Mouse (Mus musculus) liver, embryonic 13.5 days (tissue): ENCODE measurements at regions not wholly inside any gene's neighbourhood (a gene's known extent, or its start where the extent isn't known, plus 50 kb on each side); places are given as distances from the start of the nearest gene placed in this dataset.
"Not testable (repeated sequence)": the region's sequence is repeated elsewhere in the genome, so short reads cannot be mapped to it uniquely, and the experiment has no call there.

Source experiments
- ATAC-seq: fragments of 200-750 bp; cut with Nextera tagmentation; 2 replicates; pipeline ENCODE4 v1.8.0; 2017; ENCODE audit warnings: low read depth, mild to moderate bottlenecking, moderate number of reproducible peaks, moderate library complexity
- DNase-seq: peaks from one replicate; pipeline ENCODE4 v3.0.0; 2022
- H3K27ac ChIP-seq: fragments of 300-500 bp; sonication (generic); 2 replicates; pipeline ENCODE4 v1.5.1; 2015; ENCODE audit warnings: moderate library complexity, mild to moderate bottlenecking, inconsistent platforms
- H3K27me3 ChIP-seq: fragments of 300-500 bp; sonication (generic); 2 replicates; pipeline ENCODE4 v1.6.1; 2015; ENCODE audit warnings: mild to moderate bottlenecking, inconsistent platforms
- H3K36me3 ChIP-seq: fragments of 300-500 bp; sonication (generic); 2 replicates; pipeline ENCODE4 v1.6.1; 2015; ENCODE audit warnings: mild to moderate bottlenecking, inconsistent platforms
- H3K4me1 ChIP-seq: fragments of 300-500 bp; sonication (generic); replicated peaks from 2 replicates; pipeline ENCODE4 v1.6.1; 2015; ENCODE audit warnings: inconsistent platforms
- H3K4me2 ChIP-seq: fragments of 300-500 bp; sonication (generic); 2 replicates; pipeline ENCODE4 v1.6.1; 2015; ENCODE audit warnings: inconsistent platforms, mild to moderate bottlenecking, moderate library complexity
- H3K4me3 ChIP-seq: fragments of 300-500 bp; sonication (generic); replicated peaks from 2 replicates; pipeline ENCODE4 v1.5.1; 2015; ENCODE audit warnings: mild to moderate bottlenecking, inconsistent platforms
- H3K9ac ChIP-seq: fragments of 300-500 bp; sonication (generic); 2 replicates; pipeline ENCODE4 v1.6.1; 2015; ENCODE audit warnings: mild to moderate bottlenecking, inconsistent platforms
- H3K9me3 ChIP-seq: fragments of 300-500 bp; sonication (generic); replicated peaks from 2 replicates; pipeline ENCODE4 v1.6.1; 2016; ENCODE audit warnings: inconsistent platforms
- WGBS: fragments of 180-500 bp; shearing (Covaris S2); methylation state at CpG from one replicate; pipeline ENCODE4 v1.1.7; 2015; ENCODE audit not compliant: insufficient replicate concordance; 5-methylcytosine and 5-hydroxymethylcytosine counted together

DNA sequence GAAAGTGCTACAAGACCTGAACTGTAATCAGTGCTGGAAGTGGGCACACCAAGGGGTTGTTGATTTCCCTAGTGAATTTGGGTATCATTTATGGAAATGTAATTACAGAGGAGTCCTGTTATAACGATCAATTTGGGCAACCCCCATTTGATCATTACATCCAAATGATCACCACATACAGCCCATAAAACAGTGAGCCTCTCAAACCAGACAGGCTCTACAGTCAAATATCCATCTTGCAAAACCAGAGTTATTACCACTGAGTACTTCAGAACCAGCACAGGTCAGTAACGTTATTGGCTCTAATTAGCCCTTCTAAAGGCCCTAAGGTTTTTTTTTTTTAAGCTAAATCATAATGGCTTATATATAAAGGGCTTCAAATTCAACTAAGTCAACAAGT is 934.4 kb downstream of the Ttll7 start:
- no peak overlapping the region for H3K4me3 ChIP-seq
- no peaks in the 10 kb centered on the region for H3K4me1 ChIP-seq
- DNase-seq (no peak), ATAC-seq (no peak)
- H3K4me2 ChIP-seq = no peak overlapping the region
- no peak overlapping the region for H3K27ac ChIP-seq
- H3K9me3 ChIP-seq = no peaks in the 10 kb centered on the region
- WGBS = 62% methylated on average over 2 of the region's 2 CpGs
- no peak overlapping the region for H3K9ac ChIP-seq
- H3K36me3 ChIP-seq = no peaks in the 10 kb centered on the region
- no peaks in the 10 kb centered on the region for H3K27me3 ChIP-seq

DNA sequence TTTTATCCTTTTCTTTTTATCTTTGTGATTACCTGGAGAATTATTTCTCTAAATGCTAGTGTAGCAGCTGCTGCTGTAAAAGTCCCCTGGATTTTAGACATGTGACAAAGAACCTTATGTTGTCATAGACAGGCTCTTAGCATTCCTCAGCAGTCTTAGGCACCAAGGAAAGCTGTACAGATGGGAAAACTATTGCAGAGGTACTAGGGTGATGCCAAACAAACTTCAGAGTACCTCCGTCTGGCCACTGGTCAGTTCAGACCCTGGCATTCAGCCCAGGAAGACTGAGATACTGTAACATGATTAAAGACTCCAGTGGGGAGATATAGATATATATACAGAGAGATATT is 898.6 kb downstream of the Ttll7 start:
- H3K4me2 ChIP-seq = no peak overlapping the region
- H3K4me1 ChIP-seq = no peaks in the 10 kb centered on the region
- 0 out of 2 replicates have a peak, but pooled peaks cover 4% of the 10 kb centered on the region for H3K9me3 ChIP-seq
- H3K27me3 ChIP-seq = no peaks in the 10 kb centered on the region
- DNase-seq = no peak
- H3K27ac ChIP-seq = no peak overlapping the region
- no peak for ATAC-seq
- WGBS = 64% methylated on average over 1 of the region's 1 CpGs
- no peaks in the 10 kb centered on the region for H3K36me3 ChIP-seq
- no peak overlapping the region for H3K9ac ChIP-seq
- H3K4me3 ChIP-seq = no peak overlapping the region

DNA sequence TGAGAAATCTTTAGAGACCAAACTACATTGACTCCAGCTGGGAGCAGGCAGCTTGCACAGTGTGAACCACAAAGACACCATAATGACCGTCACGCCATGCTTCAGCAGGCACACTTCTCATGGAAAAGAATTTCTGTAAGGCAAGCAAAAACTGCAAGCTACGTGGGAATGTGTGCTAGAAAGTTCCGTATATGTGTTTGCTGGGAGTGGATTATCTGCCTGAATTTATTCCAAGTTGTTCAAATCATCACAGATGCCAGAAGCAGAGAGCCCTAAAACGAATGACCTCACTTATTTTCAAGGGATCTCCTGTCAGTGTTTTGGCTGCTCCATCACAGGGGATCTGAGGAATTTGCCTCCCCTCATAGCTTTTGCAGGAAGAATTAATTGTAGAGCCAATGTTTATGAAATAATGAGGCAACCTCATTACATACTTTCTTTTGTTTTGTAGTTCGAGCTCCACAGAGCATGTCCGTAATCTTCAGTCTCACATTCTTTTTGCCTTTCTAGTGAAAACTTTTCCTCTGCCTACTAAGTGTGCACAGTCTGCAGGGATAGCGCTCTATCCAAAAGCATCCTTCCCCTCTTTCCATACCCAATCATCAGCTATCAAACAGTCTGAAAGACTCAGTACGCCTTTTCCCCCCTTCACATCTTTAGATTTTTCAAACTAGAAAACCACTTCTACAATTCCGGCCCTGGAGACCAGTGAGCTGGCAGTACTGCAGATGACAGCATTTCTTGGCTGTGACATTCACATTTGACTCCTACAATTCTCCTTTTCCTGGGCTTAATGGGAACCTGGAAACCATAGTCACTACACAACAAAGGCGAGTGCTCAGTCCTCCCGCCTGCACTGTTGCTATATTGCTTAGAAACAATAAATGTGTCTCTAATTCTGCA is 898.0 kb downstream of the Ttll7 start:
- H3K36me3 ChIP-seq = no peaks in the 10 kb centered on the region
- no peak overlapping the region for H3K9ac ChIP-seq
- H3K9me3 ChIP-seq = 0 out of 2 replicates have a peak, but pooled peaks cover 4% of the 10 kb centered on the region
- H3K4me1 ChIP-seq = no peaks in the 10 kb centered on the region
- no peak overlapping the region for H3K27ac ChIP-seq
- WGBS = 70% methylated on average over 12 of the region's 12 CpGs
- DNase-seq = no peak
- no peaks in the 10 kb centered on the region for H3K27me3 ChIP-seq
- H3K4me3 ChIP-seq = no peak overlapping the region
- ATAC-seq = no peak
- no peak overlapping the region for H3K4me2 ChIP-seq

DNA sequence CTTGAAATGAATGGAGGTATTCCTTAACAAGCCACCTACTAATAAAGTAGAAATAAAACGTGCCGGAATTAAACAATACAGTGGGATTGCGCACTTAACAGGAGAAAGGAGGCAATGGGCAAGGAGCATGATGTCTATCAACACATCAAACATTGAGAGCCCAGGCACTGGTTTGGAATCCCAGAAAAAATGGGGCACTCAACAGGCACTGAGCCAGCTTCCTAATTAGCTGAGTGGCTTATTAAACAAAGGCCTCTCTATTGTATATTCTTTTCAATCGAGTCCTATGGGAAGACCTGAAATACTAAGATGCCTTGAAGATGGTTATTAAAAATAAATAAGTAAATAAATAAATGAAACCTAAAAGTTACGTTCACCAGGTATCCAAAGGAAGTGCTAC is 897.3 kb downstream of the Ttll7 start:
- no peak for ATAC-seq
- no peak for DNase-seq
- 0 out of 2 replicates have a peak, but pooled peaks cover 4% of the 10 kb centered on the region for H3K9me3 ChIP-seq
- H3K27me3 ChIP-seq = no peaks in the 10 kb centered on the region
- H3K4me1 ChIP-seq = no peaks in the 10 kb centered on the region
- H3K9ac ChIP-seq = no peak overlapping the region
- no peak overlapping the region for H3K27ac ChIP-seq
- no peak overlapping the region for H3K4me3 ChIP-seq
- no peak overlapping the region for H3K4me2 ChIP-seq
- no peaks in the 10 kb centered on the region for H3K36me3 ChIP-seq
- WGBS = 71% methylated on average over 5 of the region's 5 CpGs

DNA sequence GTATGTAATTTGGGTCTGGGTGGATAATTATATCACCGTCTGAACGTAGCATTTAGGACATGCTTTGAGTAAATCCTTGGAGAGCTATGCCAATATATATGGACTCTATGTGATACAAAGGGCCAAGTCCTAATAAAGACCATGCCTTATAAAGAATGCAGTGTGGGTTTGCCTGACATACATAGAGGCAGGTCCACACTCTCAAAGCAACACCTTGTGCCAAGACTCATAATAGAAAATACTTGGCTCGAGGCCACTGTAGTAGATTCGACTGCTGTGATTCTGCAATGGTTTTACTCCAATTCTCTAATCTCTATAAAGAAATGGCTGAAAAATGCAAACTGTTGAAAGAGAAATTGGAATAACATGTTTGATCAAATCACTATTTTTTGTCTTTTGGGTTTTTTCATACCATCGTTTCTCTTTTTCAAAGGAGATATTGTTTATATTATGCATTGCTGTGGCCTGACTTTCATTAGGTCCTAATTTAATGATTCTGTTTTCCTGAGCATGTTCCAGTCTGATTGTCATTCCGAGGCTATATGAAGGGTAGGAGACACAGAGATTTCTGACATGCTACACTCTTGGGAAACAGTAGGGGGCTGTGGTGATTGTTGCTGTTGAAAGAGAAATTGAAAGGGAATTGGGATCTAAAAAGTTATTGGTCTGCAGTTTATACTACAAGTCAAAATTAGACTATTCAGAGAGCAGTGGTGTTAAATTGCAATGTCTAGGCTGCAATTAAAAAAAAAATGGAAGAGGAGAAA is 884.7 kb downstream of the Ttll7 start:
- no peaks in the 10 kb centered on the region for H3K27me3 ChIP-seq
- no peaks in the 10 kb centered on the region for H3K9me3 ChIP-seq
- no peaks in the 10 kb centered on the region for H3K36me3 ChIP-seq
- H3K4me3 ChIP-seq = no peak overlapping the region
- ATAC-seq (no peak), DNase-seq (no peak)
- H3K4me1 ChIP-seq = no peaks in the 10 kb centered on the region
- H3K9ac ChIP-seq = no peak overlapping the region
- H3K4me2 ChIP-seq = no peak overlapping the region
- no peak overlapping the region for H3K27ac ChIP-seq
- WGBS = 73% methylated on average over 6 of the region's 6 CpGs

DNA sequence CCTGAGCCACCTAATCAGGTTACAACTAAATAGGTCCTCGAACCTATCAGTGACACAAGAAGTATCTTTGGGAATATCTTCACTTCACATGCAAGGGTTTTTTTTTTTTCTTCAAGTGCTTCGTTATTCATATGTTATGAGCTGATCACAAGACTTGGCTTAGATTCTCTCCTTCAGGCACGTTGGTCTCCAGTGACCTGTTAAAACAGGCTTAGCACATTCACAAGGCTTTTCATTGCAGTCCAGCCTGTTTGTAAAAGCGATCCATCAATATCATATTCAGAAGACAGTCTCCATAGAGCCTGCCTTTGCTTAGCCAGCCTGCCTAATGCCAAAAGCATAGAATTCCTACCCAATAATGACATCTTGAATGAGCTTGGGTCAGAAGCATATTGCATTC is 864.2 kb downstream of the Ttll7 start:
- H3K4me3 ChIP-seq = no peak overlapping the region
- H3K27ac ChIP-seq = no peak overlapping the region
- 48% methylated on average over 4 of the region's 4 CpGs for WGBS
- no peak overlapping the region for H3K4me2 ChIP-seq
- no peaks in the 10 kb centered on the region for H3K4me1 ChIP-seq
- no peaks in the 10 kb centered on the region for H3K27me3 ChIP-seq
- no peaks in the 10 kb centered on the region for H3K36me3 ChIP-seq
- H3K9ac ChIP-seq = no peak overlapping the region
- ATAC-seq (no peak), DNase-seq (no peak)
- H3K9me3 ChIP-seq = no peaks in the 10 kb centered on the region

DNA sequence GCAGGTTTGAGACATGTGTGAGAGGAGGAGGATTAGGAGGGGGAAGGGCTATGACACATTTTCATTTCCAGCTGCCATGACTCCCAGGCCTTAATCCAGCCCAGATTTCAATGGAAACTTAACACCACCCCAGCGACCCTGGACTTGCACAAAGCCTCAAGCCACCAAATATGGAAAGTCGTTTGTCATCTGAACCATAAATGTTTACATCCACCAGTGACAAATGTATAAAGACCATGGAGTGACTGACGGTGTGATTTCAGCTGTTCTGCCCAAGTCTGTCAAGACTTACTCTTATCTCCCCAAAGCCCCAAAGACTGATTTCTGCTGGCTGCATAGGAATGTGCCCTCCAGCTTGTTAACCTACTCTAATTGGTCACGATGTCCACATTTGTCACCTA is 855.2 kb downstream of the Ttll7 start:
- 48% methylated on average over 4 of the region's 4 CpGs for WGBS
- no peak overlapping the region for H3K4me2 ChIP-seq
- H3K27me3 ChIP-seq = no peaks in the 10 kb centered on the region
- no peaks in the 10 kb centered on the region for H3K9me3 ChIP-seq
- ATAC-seq (no peak), DNase-seq (no peak)
- H3K4me3 ChIP-seq = no peak overlapping the region
- no peaks in the 10 kb centered on the region for H3K36me3 ChIP-seq
- H3K9ac ChIP-seq = no peak overlapping the region
- H3K4me1 ChIP-seq = no peaks in the 10 kb centered on the region
- no peak overlapping the region for H3K27ac ChIP-seq

DNA sequence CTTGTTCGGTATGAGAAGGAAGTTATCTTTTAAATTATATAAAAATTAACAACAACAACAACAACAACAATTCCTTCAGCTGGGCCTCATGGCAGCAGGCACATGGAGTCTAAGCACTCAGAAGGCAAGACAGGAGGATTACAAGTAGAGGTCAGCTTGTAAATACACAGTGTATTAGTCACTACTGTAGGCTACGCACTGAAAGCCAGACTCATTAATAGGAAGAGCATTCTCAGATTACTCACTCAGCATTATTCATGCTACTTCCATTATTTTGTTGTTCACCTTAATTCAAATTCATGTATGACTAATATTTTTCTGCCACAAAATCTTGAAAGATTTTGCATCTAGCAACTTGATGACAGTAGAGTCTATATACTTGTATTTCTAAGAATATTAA is 831.6 kb downstream of the Ttll7 start:
- ATAC-seq (no peak), DNase-seq (no peak)
- WGBS = 68% methylated on average over 2 of the region's 2 CpGs
- Histone ChIP-seq H3K9ac (no peak overlapping the region), H3K36me3 (no peaks in the 10 kb centered on the region), H3K27ac (no peak overlapping the region), H3K4me3 (no peak overlapping the region), H3K4me1 (no peaks in the 10 kb centered on the region), H3K27me3 (no peaks in the 10 kb centered on the region), H3K4me2 (no peak overlapping the region), H3K9me3 (no peaks in the 10 kb centered on the region)

DNA sequence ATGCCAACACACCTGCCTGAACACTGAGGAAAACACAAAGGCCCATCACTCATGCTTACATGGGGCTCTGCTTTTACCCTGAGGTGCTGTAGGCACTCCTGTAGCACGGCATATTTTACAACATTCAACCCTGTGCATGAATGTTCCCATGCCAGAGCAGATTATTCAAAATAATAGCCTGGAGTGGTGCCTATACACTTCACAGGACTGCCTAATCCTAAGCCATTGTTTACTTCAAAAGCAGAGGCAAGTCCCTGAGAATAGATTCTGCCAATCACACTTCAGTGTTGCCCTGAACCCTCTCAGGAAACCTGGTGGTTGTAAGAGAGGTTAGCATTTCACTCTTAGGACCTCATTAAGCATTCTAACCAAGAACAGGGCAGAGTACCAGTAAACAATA is 828.1 kb downstream of the Ttll7 start:
- no peak for ATAC-seq
- no peaks in the 10 kb centered on the region for H3K9me3 ChIP-seq
- 52% methylated on average over 1 of the region's 1 CpGs for WGBS
- no peaks in the 10 kb centered on the region for H3K36me3 ChIP-seq
- no peak overlapping the region for H3K9ac ChIP-seq
- no peaks in the 10 kb centered on the region for H3K27me3 ChIP-seq
- H3K4me1 ChIP-seq = no peaks in the 10 kb centered on the region
- no peak overlapping the region for H3K4me3 ChIP-seq
- no peak overlapping the region for H3K27ac ChIP-seq
- no peak for DNase-seq
- no peak overlapping the region for H3K4me2 ChIP-seq

DNA sequence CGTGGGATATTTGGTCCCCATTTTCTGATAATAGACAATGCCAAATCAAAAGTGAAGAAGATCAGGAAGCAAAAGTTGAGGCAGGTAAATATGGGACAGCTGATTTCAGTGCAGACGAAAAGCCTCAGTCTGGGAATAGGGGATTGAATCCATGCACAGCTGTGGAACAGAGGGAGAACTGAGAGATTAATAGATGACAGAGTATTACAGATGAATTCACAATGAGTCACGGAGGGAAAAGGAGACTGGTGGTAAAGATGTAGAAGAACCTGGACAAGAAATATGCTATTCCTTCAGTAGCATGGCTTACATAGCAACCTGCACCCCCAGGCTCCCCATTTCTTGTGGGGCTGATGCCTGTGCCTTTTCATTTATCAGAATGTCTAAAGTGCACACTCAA is 810.4 kb downstream of the Ttll7 start:
- H3K36me3 ChIP-seq = no peaks in the 10 kb centered on the region
- no peak overlapping the region for H3K27ac ChIP-seq
- no peak for ATAC-seq
- no peaks in the 10 kb centered on the region for H3K9me3 ChIP-seq
- no peak overlapping the region for H3K9ac ChIP-seq
- H3K4me1 ChIP-seq = no peaks in the 10 kb centered on the region
- DNase-seq = no peak
- H3K27me3 ChIP-seq = no peaks in the 10 kb centered on the region
- H3K4me3 ChIP-seq = no peak overlapping the region
- H3K4me2 ChIP-seq = no peak overlapping the region
- 65% methylated on average over 3 of the region's 3 CpGs for WGBS

DNA sequence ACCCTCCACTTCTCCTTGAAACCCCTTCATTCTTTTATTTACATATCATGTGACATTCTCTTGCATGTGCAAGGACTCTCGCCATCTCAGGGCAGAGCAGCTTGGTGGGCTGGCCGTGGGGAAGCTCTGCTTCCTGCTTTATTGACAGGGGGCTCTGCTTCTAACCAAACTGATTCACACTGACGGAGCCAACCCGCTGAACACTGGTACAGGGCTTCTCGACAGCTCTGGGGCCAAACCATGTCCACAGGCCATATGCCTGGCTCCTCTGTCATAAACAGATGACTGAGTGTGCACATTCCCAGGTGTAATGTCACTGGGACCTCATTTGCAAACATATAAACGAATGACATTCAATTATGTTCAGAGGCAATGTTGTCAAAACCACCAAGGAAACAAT is 800.7 kb downstream of the Ttll7 start:
- no peak overlapping the region for H3K9ac ChIP-seq
- WGBS = 46% methylated on average over 6 of the region's 6 CpGs
- ATAC-seq = no peak
- H3K27me3 ChIP-seq = no peaks in the 10 kb centered on the region
- no peaks in the 10 kb centered on the region for H3K4me1 ChIP-seq
- H3K4me3 ChIP-seq = no peak overlapping the region
- H3K9me3 ChIP-seq = no peaks in the 10 kb centered on the region
- H3K36me3 ChIP-seq = no peaks in the 10 kb centered on the region
- H3K27ac ChIP-seq = no peak overlapping the region
- H3K4me2 ChIP-seq = no peak overlapping the region
- DNase-seq = no peak

DNA sequence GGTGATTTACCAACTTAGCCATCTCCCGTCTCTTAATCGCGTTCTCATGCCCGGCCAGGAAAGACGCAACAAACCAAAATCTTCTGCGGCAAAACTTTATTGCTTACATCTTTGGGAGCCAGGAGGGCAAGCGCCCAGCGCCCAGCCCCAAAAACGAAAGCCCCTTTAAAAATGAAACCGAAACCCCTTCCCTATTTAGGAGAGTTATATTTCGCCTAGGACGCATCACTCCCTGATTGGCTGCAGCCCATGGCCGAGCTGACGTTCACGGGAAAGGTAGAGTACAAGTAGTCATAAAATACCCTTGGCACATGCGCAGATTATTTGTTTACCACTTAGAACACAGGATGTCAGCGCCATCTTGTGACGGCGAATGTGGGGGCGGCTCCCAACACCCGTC is 783.3 kb downstream of the Ttll7 start:
- not testable (repeated sequence) for H3K4me3 ChIP-seq, H3K27me3 ChIP-seq, DNase-seq, ATAC-seq, H3K36me3 ChIP-seq, H3K27ac ChIP-seq, H3K9me3 ChIP-seq, H3K4me2 ChIP-seq, H3K4me1 ChIP-seq, H3K9ac ChIP-seq
- WGBS = 75% methylated on average over 21 of the region's 21 CpGs
